Mouse (Mus musculus) stomach, embryonic 14.5 days (tissue): ENCODE results near the gene Kynu. TPM values are rescaled to one million over a fixed set of nuclear protein-coding genes. Genes with fewer than 3 reads are reported as not detected.

Experiments
- ATAC-seq: fragments of 200-750 bp; cut with Nextera tagmentation; 2 replicates; pipeline ENCODE4 v1.8.0; 2017; ENCODE audit warnings: low read depth, moderate TSS enrichment; ENCODE audit not compliant: insufficient number of reproducible peaks, insufficient read depth, low FRiP score
- H3K27ac ChIP-seq: fragments of 300-500 bp; sonication (generic); 2 replicates; pipeline ENCODE4 v1.5.1; 2014; ENCODE audit warnings: mild to moderate bottlenecking, low read length, moderate library complexity, mixed read lengths
- H3K27me3 ChIP-seq: fragments of 300-500 bp; sonication (generic); 2 replicates; pipeline ENCODE4 v1.6.1; 2014; ENCODE audit warnings: low read length, control low read depth, mixed read lengths; ENCODE audit not compliant: control insufficient read depth, insufficient read depth
- H3K36me3 ChIP-seq: fragments of 300-500 bp; sonication (generic); 2 replicates; pipeline ENCODE4 v1.6.1; 2014; ENCODE audit warnings: mild to moderate bottlenecking, control low read depth, low read length, moderate library complexity, mixed read lengths; ENCODE audit not compliant: control insufficient read depth, insufficient read depth
- H3K4me1 ChIP-seq: fragments of 300-500 bp; sonication (generic); 2 replicates; pipeline ENCODE4 v1.6.1; 2014; ENCODE audit warnings: low read length, control low read depth, mixed read lengths; ENCODE audit not compliant: control insufficient read depth, insufficient read depth
- H3K4me2 ChIP-seq: fragments of 300-500 bp; sonication (generic); replicated peaks from 2 replicates; pipeline ENCODE4 v1.6.1; 2014; ENCODE audit warnings: low read depth, low read length, control low read depth
- H3K4me3 ChIP-seq: fragments of 300-500 bp; sonication (generic); 2 replicates; pipeline ENCODE4 v1.5.1; 2014; ENCODE audit warnings: low read depth, low read length, control low read depth
- H3K9ac ChIP-seq: fragments of 300-500 bp; sonication (generic); replicated peaks from 2 replicates; pipeline ENCODE4 v1.6.1; 2014; ENCODE audit warnings: low read depth, mild to moderate bottlenecking, control low read depth, low read length, moderate library complexity, mixed read lengths
- H3K9me3 ChIP-seq: fragments of 300-500 bp; sonication (generic); 2 replicates; pipeline ENCODE4 v1.6.1; 2016; ENCODE audit warnings: low read depth, low read length, control low read depth; ENCODE audit not compliant: control insufficient read depth
- WGBS: fragments of 180-500 bp; shearing (Covaris S2); extraction: QIAGEN DNeasy Blood & Tissue Kit; methylation state at CpG from one replicate; pipeline ENCODE4 v1.1.7; 2014; 5-methylcytosine and 5-hydroxymethylcytosine counted together
- polyA plus RNA-seq: library from polyadenylated mRNA; unstranded; fragments of >200 nt; fragmentation: Nextera tagmentation; extraction: Ambion mirVana; gene quantifications from 2 replicates; pipeline ENCODE4 v1.2.1, GENCODE M21; 2014

The Kynu gene
- polyA plus RNA-seq, 1 experiment from 2014 or later = 0.26 TPM

DNA sequence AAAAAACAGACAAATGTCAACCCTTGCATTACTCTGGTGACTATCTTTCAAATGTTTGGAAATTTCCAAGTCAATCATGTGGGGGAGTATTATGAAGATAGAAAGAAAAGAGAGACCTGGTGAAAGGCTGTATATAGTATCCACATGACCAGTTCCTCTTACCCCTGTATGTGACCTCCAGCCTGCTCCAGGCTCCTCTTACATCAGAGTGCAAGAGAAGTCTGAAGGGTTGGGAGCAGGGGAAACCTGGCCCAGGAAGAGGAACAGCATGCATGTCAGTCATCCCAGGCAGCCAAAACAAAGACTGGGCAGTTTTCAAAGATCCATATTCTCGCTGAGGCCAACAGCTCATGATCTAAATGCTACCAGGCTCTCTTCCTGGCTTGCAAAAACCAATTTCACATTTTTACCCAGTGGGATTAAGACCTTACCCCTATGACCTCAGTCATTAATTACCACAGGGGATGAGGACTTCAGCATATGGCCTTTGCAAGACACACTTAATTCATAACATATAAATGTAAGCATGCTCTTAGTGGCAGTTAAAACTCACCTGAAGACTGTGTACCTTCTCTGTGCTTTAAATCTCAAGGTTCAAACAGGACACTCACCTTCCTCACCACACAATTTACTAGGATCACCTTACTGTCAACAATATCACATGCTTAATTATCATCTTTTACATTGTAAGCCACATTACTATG lies 37.0 kb downstream of the Kynu start:
- no peaks in the 10 kb centered on the region for H3K27me3 ChIP-seq
- H3K9me3 ChIP-seq = no peaks in the 10 kb centered on the region
- H3K4me1 ChIP-seq = no peaks in the 10 kb centered on the region
- H3K4me3 ChIP-seq = no peak overlapping the region
- no peaks in the 10 kb centered on the region for H3K36me3 ChIP-seq
- 61% methylated on average over 1 of the region's 1 CpGs for WGBS
- H3K27ac ChIP-seq = no peak overlapping the region
- H3K4me2 ChIP-seq = no peak overlapping the region
- no peak overlapping the region for H3K9ac ChIP-seq
- ATAC-seq = no peak

DNA sequence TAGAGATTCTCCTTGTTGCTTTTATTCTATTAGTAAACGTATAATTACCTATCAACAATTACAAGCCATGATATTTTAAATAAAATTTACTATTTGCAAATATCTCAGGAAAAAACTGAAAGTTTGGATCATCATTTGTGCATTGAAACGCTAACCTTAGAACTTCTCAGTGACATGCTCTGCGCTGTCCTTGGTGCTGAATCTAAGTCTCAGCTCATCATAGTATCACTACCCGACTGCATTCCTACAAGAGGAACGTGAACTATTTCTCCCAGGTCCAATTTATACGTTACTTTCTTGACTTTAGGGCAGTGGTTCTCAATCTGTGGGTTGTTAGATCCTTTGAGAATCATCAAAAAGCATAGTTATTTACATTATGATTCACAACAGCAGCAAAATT lies 58.4 kb downstream of the Kynu start:
- WGBS = 6% methylated on average over 6 of the region's 6 CpGs
- H3K4me2 ChIP-seq = no peak overlapping the region
- no peak for ATAC-seq
- H3K4me3 ChIP-seq = no peak overlapping the region
- no peak overlapping the region for H3K27ac ChIP-seq
- H3K4me1 ChIP-seq = no peaks in the 10 kb centered on the region
- no peaks in the 10 kb centered on the region for H3K36me3 ChIP-seq
- H3K9me3 ChIP-seq = no peaks in the 10 kb centered on the region
- H3K27me3 ChIP-seq = no peaks in the 10 kb centered on the region
- no peak overlapping the region for H3K9ac ChIP-seq

DNA sequence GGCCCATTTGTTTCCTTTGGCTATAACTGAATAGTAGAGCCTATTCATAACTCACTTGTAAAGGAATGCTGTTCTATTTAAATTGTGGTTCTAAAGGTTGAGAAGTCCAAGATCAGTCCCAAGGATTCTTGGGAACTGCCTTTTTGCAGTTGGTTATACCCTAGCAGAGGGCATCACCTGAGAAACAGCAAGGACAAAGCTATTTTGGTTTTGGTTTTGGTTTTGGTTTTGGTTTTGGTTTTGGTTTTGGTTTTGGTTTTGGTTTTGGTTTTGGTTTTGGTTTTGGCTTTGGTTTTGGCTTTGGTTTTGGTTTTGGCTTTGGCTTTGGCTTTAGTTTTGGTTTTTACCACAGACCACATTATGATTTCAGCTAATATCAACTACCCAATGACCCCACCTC lies 66.0 kb downstream of the Kynu start:
- no peaks in the 10 kb centered on the region for H3K9me3 ChIP-seq
- no peak overlapping the region for H3K4me3 ChIP-seq
- H3K4me2 ChIP-seq = no peak overlapping the region
- H3K36me3 ChIP-seq = no peaks in the 10 kb centered on the region
- no peaks in the 10 kb centered on the region for H3K27me3 ChIP-seq
- H3K4me1 ChIP-seq = no peaks in the 10 kb centered on the region
- H3K9ac ChIP-seq = no peak overlapping the region
- ATAC-seq = no peak
- H3K27ac ChIP-seq = no peak overlapping the region

DNA sequence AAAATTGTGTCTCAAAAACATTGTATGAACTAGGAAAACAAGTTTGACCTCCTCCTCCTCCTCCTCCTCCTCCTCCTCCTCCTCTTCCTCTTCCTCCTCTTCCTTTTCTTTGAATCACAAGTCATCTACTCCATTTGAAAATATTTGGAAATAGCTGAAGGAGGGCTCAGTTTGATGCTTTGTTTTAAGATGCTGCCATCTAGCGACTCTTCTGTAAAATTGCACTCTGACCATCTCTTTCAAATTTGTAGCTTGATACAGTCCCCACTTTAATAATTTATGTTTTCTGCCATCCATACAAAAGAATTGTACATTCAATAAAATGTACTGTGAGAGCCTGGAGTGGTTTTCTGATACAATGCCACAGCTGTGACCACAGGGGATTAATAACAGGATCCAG lies 67.7 kb downstream of the Kynu start:
- Histone ChIP-seq H3K9ac (no peak overlapping the region), H3K4me1 (no peaks in the 10 kb centered on the region), H3K27me3 (no peaks in the 10 kb centered on the region), H3K36me3 (no peaks in the 10 kb centered on the region), H3K9me3 (no peaks in the 10 kb centered on the region), H3K4me3 (no peak overlapping the region), H3K4me2 (no peak overlapping the region), H3K27ac (no peak overlapping the region)
- WGBS = 0% methylated on average over 1 of the region's 1 CpGs
- ATAC-seq = no peak

DNA sequence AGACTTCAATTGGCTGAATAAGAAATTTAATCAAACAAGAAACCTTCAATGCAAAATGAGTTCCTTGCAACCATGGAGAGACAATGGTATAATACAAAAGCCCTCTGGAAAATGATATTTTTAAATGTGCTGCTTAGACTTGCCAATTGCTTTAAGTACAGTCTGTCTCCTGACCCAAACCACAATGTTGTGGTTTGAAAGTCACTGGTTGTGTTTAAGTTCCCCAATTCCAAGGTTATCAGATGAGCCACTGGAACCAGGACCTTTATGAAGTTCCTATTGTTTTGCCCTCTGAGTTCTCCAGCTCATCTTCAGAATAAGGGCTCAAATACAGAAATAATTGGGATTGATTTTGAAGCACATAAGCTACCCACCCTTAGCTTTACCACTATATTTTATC lies 76.7 kb downstream of the Kynu start:
- no peak overlapping the region for H3K4me2 ChIP-seq
- no peaks in the 10 kb centered on the region for H3K36me3 ChIP-seq
- H3K4me3 ChIP-seq = no peak overlapping the region
- H3K9me3 ChIP-seq = no peaks in the 10 kb centered on the region
- ATAC-seq = no peak
- H3K9ac ChIP-seq = no peak overlapping the region
- H3K27ac ChIP-seq = no peak overlapping the region
- H3K4me1 ChIP-seq = no peaks in the 10 kb centered on the region
- H3K27me3 ChIP-seq = no peaks in the 10 kb centered on the region

DNA sequence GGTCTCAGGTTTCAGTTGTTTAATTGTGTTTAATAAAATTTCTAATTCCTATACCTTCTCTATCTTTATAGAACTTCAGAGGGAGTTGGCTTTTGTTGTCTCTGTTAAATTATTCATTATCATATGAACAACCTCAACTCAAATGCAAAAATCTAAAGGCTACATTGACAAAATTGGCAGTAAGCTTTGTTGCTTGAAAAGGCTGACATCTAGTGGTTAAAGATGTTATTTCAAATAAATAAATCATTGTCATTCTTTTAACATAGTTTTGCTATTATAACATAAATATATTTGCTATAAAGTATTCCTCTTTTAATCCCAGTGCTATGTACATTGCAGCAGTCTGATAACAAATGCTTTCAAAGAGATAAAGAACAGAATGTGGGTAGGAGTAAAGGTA lies 81.4 kb downstream of the Kynu start:
- no peaks in the 10 kb centered on the region for H3K36me3 ChIP-seq
- no peaks in the 10 kb centered on the region for H3K27me3 ChIP-seq
- no peak overlapping the region for H3K4me3 ChIP-seq
- no peak overlapping the region for H3K27ac ChIP-seq
- no peak overlapping the region for H3K9ac ChIP-seq
- H3K9me3 ChIP-seq = no peaks in the 10 kb centered on the region
- ATAC-seq = no peak
- H3K4me1 ChIP-seq = no peaks in the 10 kb centered on the region
- H3K4me2 ChIP-seq = no peak overlapping the region

DNA sequence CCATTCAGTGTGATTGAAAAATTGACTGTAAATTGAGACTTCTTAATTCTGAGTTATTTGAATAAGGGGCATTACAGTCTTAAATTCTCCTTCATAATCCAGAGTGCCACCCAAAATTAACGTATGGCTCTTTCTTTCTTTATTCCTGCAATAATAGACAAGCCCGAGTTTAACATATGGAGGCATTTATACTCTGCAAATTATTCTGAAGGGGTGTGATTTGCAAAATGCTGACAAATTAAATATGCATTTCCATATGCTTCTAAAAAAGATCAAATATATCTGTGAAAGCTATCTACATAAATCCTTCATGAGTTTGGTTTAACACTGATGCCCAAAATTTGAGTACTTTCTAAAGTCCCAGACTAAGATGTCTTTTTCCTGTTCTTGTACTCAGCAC lies 91.8 kb downstream of the Kynu start:
- ATAC-seq = no peak
- 70% methylated on average over 2 of the region's 2 CpGs for WGBS
- Histone ChIP-seq H3K27me3 (no peaks in the 10 kb centered on the region), H3K9me3 (no peaks in the 10 kb centered on the region), H3K4me2 (no peak overlapping the region), H3K27ac (no peak overlapping the region), H3K36me3 (no peaks in the 10 kb centered on the region), H3K4me3 (no peak overlapping the region), H3K4me1 (no peaks in the 10 kb centered on the region), H3K9ac (no peak overlapping the region)

DNA sequence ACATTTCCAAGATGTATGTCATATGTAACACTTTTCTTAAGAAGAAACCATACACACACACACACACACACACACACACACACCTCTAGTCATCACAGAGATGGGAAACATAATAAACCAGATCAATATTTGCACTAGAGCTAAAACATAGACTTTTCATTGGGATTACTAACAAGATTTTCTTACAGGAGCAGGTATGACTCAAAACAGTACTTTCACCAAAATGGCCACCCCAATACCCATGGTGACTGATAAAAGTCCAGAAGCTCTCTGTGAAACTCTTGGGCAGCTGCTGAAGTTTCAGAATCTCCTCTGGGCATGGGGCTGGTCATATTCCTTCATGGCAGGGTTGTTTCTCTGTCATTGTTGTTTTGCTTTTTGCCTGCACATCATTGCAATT lies 114.5 kb downstream of the Kynu start:
- ATAC-seq = no peak

DNA sequence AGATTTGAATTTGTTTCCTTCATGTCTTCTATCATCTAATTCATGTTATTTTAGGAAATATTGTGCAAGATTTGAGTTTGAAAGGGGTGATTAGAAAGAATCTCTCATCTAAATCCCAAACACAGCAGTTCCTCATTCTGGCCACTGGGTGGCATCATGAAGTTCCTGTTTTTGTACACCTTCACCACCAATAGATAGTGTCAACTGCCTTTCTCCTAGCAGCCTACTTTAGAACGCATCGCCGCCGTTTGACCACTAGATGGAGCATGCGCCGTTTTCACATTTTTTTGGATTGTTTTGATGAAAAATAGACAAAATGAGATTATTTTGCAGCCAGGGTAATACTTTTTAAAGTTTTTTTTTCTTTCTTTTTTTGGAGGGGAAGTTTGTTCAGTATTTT lies 118.5 kb downstream of the Kynu start:
- no peaks in the 10 kb centered on the region for H3K36me3 ChIP-seq
- H3K27ac ChIP-seq = no peak overlapping the region
- H3K27me3 ChIP-seq = no peaks in the 10 kb centered on the region
- no peak overlapping the region for H3K4me3 ChIP-seq
- no peaks in the 10 kb centered on the region for H3K4me1 ChIP-seq
- H3K4me2 ChIP-seq = no peak overlapping the region
- ATAC-seq = peak; percentile 46; the same call in 1 of the 2 replicates
- H3K9me3 ChIP-seq = no peaks in the 10 kb centered on the region
- WGBS = under 1% methylated on average over 6 of the region's 6 CpGs
- H3K9ac ChIP-seq = no peak overlapping the region

More for the DNA sequence above, 114.5 kb downstream of the Kynu start:
- no peaks in the 10 kb centered on the region for H3K9me3 ChIP-seq
- H3K27me3 ChIP-seq = no peaks in the 10 kb centered on the region
- H3K27ac ChIP-seq = no peak overlapping the region
- H3K4me1 ChIP-seq = no peaks in the 10 kb centered on the region
- no peak overlapping the region for H3K4me3 ChIP-seq
- H3K36me3 ChIP-seq = no peaks in the 10 kb centered on the region
- H3K9ac ChIP-seq = no peak overlapping the region
- H3K4me2 ChIP-seq = no peak overlapping the region
